Mouse (Mus musculus): Measurements from ENCODE around the gene Tnxb.
A peak's percentile ranks its signal among the peaks of the same experiment; 100 is the strongest.

The Tnxb gene

GRCm38 (mm10) chr17:34671151-34672066 is 1.1 kb downstream of the Tnxb start:
- Histone ChIP-seq H3K36me3 (ENCODE audit: insufficient read depth, low read length) (no peaks in the 10 kb centered on the region), H3K27me3 (ENCODE audit: insufficient read depth, low read length) (peaks cover 82% of the 10 kb centered on the region), H3K9me3 (ENCODE audit: low read length) (no peaks in the 10 kb centered on the region), H3K4me3 (replicated peaks; ENCODE audit: low read length) (peak overlapping the region; percentile 70), H3K4me1 (replicated peaks; ENCODE audit: low read depth, low read length) (peaks cover 24% of the 10 kb centered on the region)
- no peak for TF ChIP-seq NANOG (IDR thresholded peaks at IDR 0.05; ENCODE audit: borderline replicate concordance, low read length)
- no peak for TF ChIP-seq CTCF (conservative IDR thresholded peaks at IDR 0.05; ENCODE audit: low read length)

- peaks cover 92% of the 10 kb centered on the region for H3K27me3 ChIP-seq (ENCODE audit: insufficient read depth, low read length)
- H3K9me3 ChIP-seq (ENCODE audit: low read length) = no peaks in the 10 kb centered on the region
- peak overlapping the region; percentile 70 for H3K4me3 ChIP-seq (replicated peaks; ENCODE audit: low read length)
- no peaks in the 10 kb centered on the region for H3K36me3 ChIP-seq (ENCODE audit: insufficient read depth, low read length)
- H3K4me1 ChIP-seq (replicated peaks; ENCODE audit: low read depth, low read length) = peaks cover 24% of the 10 kb centered on the region
- no peak for TF ChIP-seq CTCF (conservative IDR thresholded peaks at IDR 0.05; ENCODE audit: low read length)
- TF ChIP-seq NANOG (IDR thresholded peaks at IDR 0.05; ENCODE audit: borderline replicate concordance, low read length) = no peak
- TF ChIP-seq POU5F1 (IDR thresholded peaks at IDR 0.05; ENCODE audit: borderline replicate concordance, low read length) = no peak
Observed at GRCm38 (mm10) chr17:34672246-34672792, 2.0 kb downstream of the Tnxb start.

GRCm38 (mm10) chr17:34673139-34673538 is 2.8 kb downstream of the Tnxb start:
- Histone ChIP-seq H3K4me1 (replicated peaks; ENCODE audit: low read depth, low read length) (peaks cover 24% of the 10 kb centered on the region), H3K36me3 (ENCODE audit: insufficient read depth, low read length) (no peaks in the 10 kb centered on the region), H3K27me3 (ENCODE audit: insufficient read depth, low read length) (peaks cover 95% of the 10 kb centered on the region), H3K4me3 (replicated peaks; ENCODE audit: low read length) (no peak overlapping the region), H3K9me3 (ENCODE audit: low read length) (no peaks in the 10 kb centered on the region)
- TF ChIP-seq POU5F1 (IDR thresholded peaks at IDR 0.05; ENCODE audit: borderline replicate concordance, low read length) (no peak), NANOG (IDR thresholded peaks at IDR 0.05; ENCODE audit: borderline replicate concordance, low read length) (no peak), CTCF (conservative IDR thresholded peaks at IDR 0.05; ENCODE audit: low read length) (no peak)

DNA sequence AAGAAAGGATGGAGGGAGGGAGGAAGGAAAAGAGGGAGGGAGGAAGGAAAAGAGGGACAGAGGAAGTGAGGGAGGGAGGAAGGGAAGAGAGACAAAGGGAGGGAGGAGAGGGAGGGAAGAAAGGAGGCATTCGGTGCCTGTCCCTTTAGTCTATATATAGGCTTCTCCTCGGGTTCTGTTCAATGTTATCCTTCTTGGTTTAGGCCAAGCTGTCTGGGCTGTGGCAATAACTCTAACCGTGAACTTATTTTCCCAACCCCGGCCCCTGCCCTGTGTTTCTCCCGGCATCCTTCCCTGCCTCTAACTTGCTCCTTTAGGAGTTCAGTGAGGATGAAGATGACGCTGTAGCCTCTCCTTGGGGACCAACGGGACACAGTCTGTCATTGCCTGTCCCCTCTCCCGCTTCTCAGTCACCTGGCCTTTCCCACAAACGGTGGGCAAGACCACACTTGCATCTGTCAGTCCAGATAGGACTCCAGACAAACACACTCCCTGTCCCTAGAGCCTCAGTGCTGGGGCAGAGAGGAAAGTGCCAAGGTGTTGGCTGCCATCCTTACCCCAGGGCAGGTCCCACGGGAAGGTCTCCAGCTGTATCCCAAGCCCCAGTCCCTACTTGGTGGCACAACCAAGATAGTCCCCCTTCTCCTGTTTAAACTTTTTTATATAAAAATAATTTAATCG is 4.3 kb downstream of the Tnxb start:
- no peaks in the 10 kb centered on the region for H3K36me3 ChIP-seq (ENCODE audit: insufficient read depth, low read length)

DNA sequence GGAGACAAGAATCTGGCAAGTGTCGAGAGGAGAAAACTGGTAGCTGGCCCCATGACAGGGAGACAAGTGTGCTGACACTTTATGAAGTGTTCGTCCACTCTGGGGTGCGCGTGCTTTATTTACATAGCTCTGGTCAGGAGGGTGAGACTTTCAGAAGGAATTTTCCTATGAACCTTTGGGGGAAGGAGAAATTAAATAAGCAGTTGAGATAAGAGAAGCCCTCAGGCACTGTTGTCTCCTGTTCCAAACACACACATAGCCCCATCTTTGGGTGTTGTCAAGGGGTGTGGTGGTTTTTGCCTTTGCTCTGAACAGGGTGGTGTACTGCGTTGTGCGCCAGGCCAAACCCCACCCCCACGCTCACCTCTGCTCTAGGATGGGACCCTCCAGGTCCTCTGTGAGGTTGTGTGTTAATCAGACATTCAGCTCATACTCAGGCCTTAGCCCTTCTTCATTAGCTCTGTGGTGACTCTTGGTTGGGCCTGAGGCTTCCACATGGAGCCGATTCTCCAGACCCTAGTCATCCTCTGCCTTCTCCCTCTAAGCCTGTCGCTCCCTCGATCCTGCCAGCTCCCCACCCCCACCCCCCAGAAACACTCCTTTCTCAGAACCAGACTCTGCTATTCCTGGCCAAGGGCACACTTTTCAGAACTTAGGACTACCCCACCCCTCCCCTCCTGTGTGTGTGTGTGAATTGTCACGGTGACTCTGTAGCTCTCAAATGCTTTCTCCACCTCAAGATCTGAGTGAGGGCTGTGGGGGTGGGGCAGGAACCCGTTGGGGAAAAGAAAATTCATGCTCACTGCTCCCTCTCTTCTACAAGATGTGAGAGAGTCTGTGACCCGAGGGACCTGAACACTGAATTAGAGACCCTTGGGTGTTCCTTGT is 5.1 kb downstream of the Tnxb start:
- peaks cover 35% of the 10 kb centered on the region for H3K4me1 ChIP-seq (replicated peaks; ENCODE audit: low read depth, low read length)
- peaks cover 98% of the 10 kb centered on the region for H3K27me3 ChIP-seq (ENCODE audit: insufficient read depth, low read length)
- no peak overlapping the region for H3K4me3 ChIP-seq (replicated peaks; ENCODE audit: low read length)
- H3K36me3 ChIP-seq (ENCODE audit: insufficient read depth, low read length) = no peaks in the 10 kb centered on the region
- no peaks in the 10 kb centered on the region for H3K9me3 ChIP-seq (ENCODE audit: low read length)
- TF ChIP-seq NANOG (IDR thresholded peaks at IDR 0.05; ENCODE audit: borderline replicate concordance, low read length) (no peak), CTCF (conservative IDR thresholded peaks at IDR 0.05; ENCODE audit: low read length) (no peak), POU5F1 (IDR thresholded peaks at IDR 0.05; ENCODE audit: borderline replicate concordance, low read length) (no peak)

More for the DNA sequence above, 4.3 kb downstream of the Tnxb start:
- Histone ChIP-seq H3K4me1 (replicated peaks; ENCODE audit: low read depth, low read length) (peaks cover 29% of the 10 kb centered on the region), H3K9me3 (ENCODE audit: low read length) (no peaks in the 10 kb centered on the region), H3K4me3 (replicated peaks; ENCODE audit: low read length) (no peak overlapping the region), H3K27me3 (ENCODE audit: insufficient read depth, low read length) (peaks cover 98% of the 10 kb centered on the region)
- TF ChIP-seq CTCF (conservative IDR thresholded peaks at IDR 0.05; ENCODE audit: low read length) = no peak
- no peak for TF ChIP-seq NANOG (IDR thresholded peaks at IDR 0.05; ENCODE audit: borderline replicate concordance, low read length)
- no peak for TF ChIP-seq POU5F1 (IDR thresholded peaks at IDR 0.05; ENCODE audit: borderline replicate concordance, low read length)

DNA sequence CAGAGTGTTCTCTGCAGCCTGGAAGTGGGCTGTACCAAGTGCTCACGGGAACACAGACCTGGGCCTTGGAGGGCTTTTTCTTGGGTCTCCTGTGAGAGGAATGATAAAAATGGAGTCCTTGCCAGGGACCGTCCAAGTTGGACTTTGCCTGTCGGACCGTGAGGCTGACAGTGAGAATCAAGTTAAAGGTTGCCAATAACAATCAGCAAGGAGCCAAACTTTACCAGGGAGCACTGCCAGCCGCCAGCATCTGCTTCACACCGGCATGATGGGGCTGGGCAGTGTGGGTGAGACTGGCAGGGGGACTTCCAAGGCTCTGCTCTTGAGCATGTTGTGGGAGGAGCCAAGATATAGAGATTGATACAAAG is 5.7 kb downstream of the Tnxb start:
- Histone ChIP-seq H3K9me3 (ENCODE audit: low read length) (no peaks in the 10 kb centered on the region), H3K4me1 (replicated peaks; ENCODE audit: low read depth, low read length) (peaks cover 38% of the 10 kb centered on the region), H3K36me3 (ENCODE audit: insufficient read depth, low read length) (no peaks in the 10 kb centered on the region), H3K27me3 (ENCODE audit: insufficient read depth, low read length) (peaks cover 98% of the 10 kb centered on the region), H3K4me3 (replicated peaks; ENCODE audit: low read length) (no peak overlapping the region)
- no peak for TF ChIP-seq CTCF (conservative IDR thresholded peaks at IDR 0.05; ENCODE audit: low read length)

DNA sequence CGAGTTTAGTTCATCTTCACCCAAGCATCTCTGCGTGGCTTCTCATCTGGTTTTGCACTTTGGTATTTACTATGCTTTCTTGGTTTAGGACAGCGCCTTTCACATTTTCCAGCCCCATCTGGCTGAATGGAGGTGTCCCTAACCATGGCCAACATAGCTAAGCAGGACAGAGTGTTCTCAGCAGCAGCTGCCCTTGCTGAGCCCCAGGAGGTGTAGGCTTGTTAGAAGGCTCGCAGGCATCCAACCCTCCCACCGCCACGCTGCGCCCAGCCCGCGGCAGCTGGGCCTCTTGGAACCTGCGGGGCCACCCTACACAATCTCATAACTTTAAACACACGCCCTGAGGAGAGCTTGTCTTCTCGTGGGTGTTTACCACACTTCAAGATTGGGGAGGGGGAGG is 6.3 kb downstream of the Tnxb start:
- Histone ChIP-seq H3K9me3 (ENCODE audit: low read length) (no peaks in the 10 kb centered on the region), H3K4me1 (replicated peaks; ENCODE audit: low read depth, low read length) (peaks cover 39% of the 10 kb centered on the region), H3K27me3 (ENCODE audit: insufficient read depth, low read length) (peaks cover 98% of the 10 kb centered on the region), H3K4me3 (replicated peaks; ENCODE audit: low read length) (no peak overlapping the region), H3K36me3 (ENCODE audit: insufficient read depth, low read length) (no peaks in the 10 kb centered on the region)
- TF ChIP-seq CTCF (conservative IDR thresholded peaks at IDR 0.05; ENCODE audit: low read length) = no peak

GRCm38 (mm10) chr17:34680191-34680590 is 9.9 kb downstream of the Tnxb start:
- Histone ChIP-seq H3K4me1 (replicated peaks; ENCODE audit: low read depth, low read length) (peaks cover 46% of the 10 kb centered on the region), H3K27me3 (ENCODE audit: insufficient read depth, low read length) (peaks cover 97% of the 10 kb centered on the region), H3K9me3 (ENCODE audit: low read length) (no peaks in the 10 kb centered on the region), H3K36me3 (ENCODE audit: insufficient read depth, low read length) (no peaks in the 10 kb centered on the region), H3K4me3 (replicated peaks; ENCODE audit: low read length) (peak overlapping the region; percentile 71)
- TF ChIP-seq POU5F1 (IDR thresholded peaks at IDR 0.05; ENCODE audit: borderline replicate concordance, low read length) (no peak), NANOG (IDR thresholded peaks at IDR 0.05; ENCODE audit: borderline replicate concordance, low read length) (no peak), CTCF (conservative IDR thresholded peaks at IDR 0.05; ENCODE audit: low read length) (no peak)

Data from E14TG2a.4 (cell line).